Mouse (Mus musculus): ENCODE data around the gene Dnah9.

The Dnah9 gene

GRCm38 (mm10) chr11:66167801-66168651 lies at the start of gene Dnah9:
TSS of gene Dnah9 (minus strand) at chr11:66168551.
- WGBS = 1% methylated on average over 53 of the region's 53 CpGs

GRCm38 (mm10) chr11:66188627-66189287 lies 20.4 kb upstream of the Dnah9 start:
- 71% methylated on average over 3 of the region's 3 CpGs for WGBS

- 83% methylated on average over 2 of the region's 2 CpGs for WGBS
Observed at GRCm38 (mm10) chr11:66188146-66188545, 19.8 kb upstream of the Dnah9 start.

GRCm38 (mm10) chr11:66177781-66178180 lies 9.4 kb upstream of the Dnah9 start:
- 40% methylated on average over 2 of the region's 2 CpGs for WGBS

- 44% methylated on average over 2 of the region's 2 CpGs for WGBS
Observed at GRCm38 (mm10) chr11:66164022-66164421, 4.3 kb downstream of the Dnah9 start.

GRCm38 (mm10) chr11:66140631-66141252 lies 27.6 kb downstream of the Dnah9 start:
- 62% methylated on average over 11 of the region's 11 CpGs for WGBS

GRCm38 (mm10) chr11:66134826-66135225 lies 33.5 kb downstream of the Dnah9 start:
- WGBS = 63% methylated on average over 6 of the region's 6 CpGs

GRCm38 (mm10) chr11:66124496-66124895 lies 43.9 kb downstream of the Dnah9 start:
- WGBS = 61% methylated on average over 6 of the region's 6 CpGs

- 9% methylated on average over 3 of the region's 3 CpGs for WGBS
Observed at GRCm38 (mm10) chr11:66122017-66122416, 46.3 kb downstream of the Dnah9 start.

- WGBS = 64% methylated on average over 7 of the region's 7 CpGs
Observed at GRCm38 (mm10) chr11:66083663-66084254, 84.6 kb downstream of the Dnah9 start.

GRCm38 (mm10) chr11:66072921-66073320 lies 95.4 kb downstream of the Dnah9 start:
- 54% methylated on average over 5 of the region's 5 CpGs for WGBS

GRCm38 (mm10) chr11:66058956-66059355 lies 109.4 kb downstream of the Dnah9 start:
- 68% methylated on average over 3 of the region's 3 CpGs for WGBS

GRCm38 (mm10) chr11:66051294-66051693 lies 117.1 kb downstream of the Dnah9 start:
- WGBS = 90% methylated on average over 3 of the region's 3 CpGs

- 73% methylated on average over 4 of the region's 4 CpGs for WGBS
Observed at GRCm38 (mm10) chr11:66049146-66049545, 119.2 kb downstream of the Dnah9 start.

GRCm38 (mm10) chr11:66046594-66047193 lies 121.7 kb downstream of the Dnah9 start:
- 35% methylated on average over 4 of the region's 4 CpGs for WGBS

- 41% methylated on average over 6 of the region's 6 CpGs for WGBS
Observed at GRCm38 (mm10) chr11:66043635-66044034, 124.7 kb downstream of the Dnah9 start.

- WGBS = 79% methylated on average over 2 of the region's 2 CpGs
Observed at GRCm38 (mm10) chr11:66042531-66042930, 125.8 kb downstream of the Dnah9 start.

GRCm38 (mm10) chr11:66025728-66026127 lies 142.6 kb downstream of the Dnah9 start:
- 91% methylated on average over 1 of the region's 1 CpGs for WGBS

GRCm38 (mm10) chr11:65975871-65976270 lies 192.5 kb downstream of the Dnah9 start:
- 65% methylated on average over 3 of the region's 3 CpGs for WGBS

- 48% methylated on average over 2 of the region's 2 CpGs for WGBS
Observed at GRCm38 (mm10) chr11:65930796-65931195, 237.6 kb downstream of the Dnah9 start.

- 56% methylated on average over 4 of the region's 4 CpGs for WGBS
Observed at GRCm38 (mm10) chr11:65930359-65930758, 238.0 kb downstream of the Dnah9 start.

- 50% methylated on average over 1 of the region's 1 CpGs for WGBS
Observed at GRCm38 (mm10) chr11:65927962-65928361, 240.4 kb downstream of the Dnah9 start.
